Mouse (Mus musculus) lung, embryonic 16.5 days (tissue): ENCODE data around the gene Slc22a22. TPM values are rescaled to one million over a fixed set of nuclear protein-coding genes. Genes with fewer than 3 reads are reported as not detected.

Experiments used
- ATAC-seq: fragments of 200-750 bp; cut with Nextera tagmentation; 2 replicates; pipeline ENCODE4 v1.8.0; 2017; ENCODE audit warnings: low read depth, mild to moderate bottlenecking, moderate library complexity
- H3K27ac ChIP-seq: fragments of 300-500 bp; sonication (generic); 2 replicates; pipeline ENCODE4 v1.5.1; 2014; ENCODE audit warnings: mild to moderate bottlenecking, control low read depth, low read length
- H3K27me3 ChIP-seq: fragments of 300-500 bp; sonication (generic); 2 replicates; pipeline ENCODE4 v1.6.1; 2014; ENCODE audit warnings: low read depth, low read length, mixed read lengths; ENCODE audit not compliant: control insufficient read depth, insufficient read depth
- H3K36me3 ChIP-seq: fragments of 300-500 bp; sonication (generic); 2 replicates; pipeline ENCODE4 v1.6.1; 2014; ENCODE audit warnings: low read length; ENCODE audit not compliant: control insufficient read depth, insufficient read depth
- H3K4me1 ChIP-seq: fragments of 300-500 bp; sonication (generic); replicated peaks from 2 replicates; pipeline ENCODE4 v1.6.1; 2014; ENCODE audit warnings: low read length, mixed read lengths; ENCODE audit not compliant: control insufficient read depth, insufficient read depth
- H3K4me2 ChIP-seq: fragments of 300-500 bp; sonication (generic); 2 replicates; pipeline ENCODE4 v1.6.1; 2014; ENCODE audit warnings: low read depth, low read length, control low read depth
- H3K4me3 ChIP-seq: fragments of 300-500 bp; sonication (generic); 2 replicates; pipeline ENCODE4 v1.5.1; 2014; ENCODE audit warnings: mild to moderate bottlenecking, low read length, control low read depth
- H3K9ac ChIP-seq: fragments of 300-500 bp; sonication (generic); 2 replicates; pipeline ENCODE4 v1.6.1; 2014; ENCODE audit warnings: low read length, control low read depth
- H3K9me3 ChIP-seq: fragments of 300-500 bp; sonication (generic); 2 replicates; pipeline ENCODE4 v1.6.1; 2016; ENCODE audit warnings: low read length; ENCODE audit not compliant: control insufficient read depth
- WGBS: fragments of 180-500 bp; shearing (Covaris S2); extraction: QIAGEN DNeasy Blood & Tissue Kit; methylation state at CpG from one replicate; pipeline ENCODE4 v1.1.7; 2014; 5-methylcytosine and 5-hydroxymethylcytosine counted together
- polyA plus RNA-seq: library from polyadenylated mRNA; unstranded; fragments of >200 nt; fragmentation: Nextera tagmentation; extraction: Ambion mirVana; gene quantifications from 2 replicates; pipeline ENCODE4 v1.2.1, GENCODE M21; 2015

The Slc22a22 gene
- polyA plus RNA-seq, 1 experiment from 2014 or later: not detected

DNA sequence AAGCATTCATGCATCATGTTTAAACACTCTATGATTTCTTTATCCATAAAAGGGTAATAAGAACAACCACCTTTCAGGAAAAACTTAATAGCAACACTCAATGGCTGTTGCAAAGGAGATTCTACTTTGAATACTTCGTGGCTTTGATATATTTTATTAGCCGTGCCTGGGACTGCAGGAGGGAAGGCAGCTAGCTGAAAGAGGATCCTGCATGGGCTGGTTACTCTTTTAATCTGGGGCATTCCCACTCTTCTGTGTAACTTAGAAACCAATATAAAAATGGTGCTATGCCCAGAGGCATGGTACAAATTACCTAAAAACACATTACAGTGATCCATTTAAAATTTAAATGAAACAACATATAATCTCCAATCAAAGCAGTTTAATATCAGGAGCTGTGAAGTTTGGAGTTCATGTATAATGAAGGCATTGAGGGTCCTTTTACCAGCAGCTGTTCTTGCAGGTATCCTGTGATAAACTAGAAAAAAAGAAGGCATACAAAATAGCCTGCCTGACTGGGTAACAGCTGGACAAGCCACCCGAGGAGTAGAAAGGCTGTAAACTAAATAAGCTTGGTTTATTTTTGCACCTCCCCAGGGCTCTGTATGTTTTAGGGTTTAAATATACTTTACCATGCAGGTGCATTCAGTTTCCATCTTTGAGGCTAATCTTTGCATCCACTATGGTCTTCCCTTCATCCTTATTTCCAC, 78.8 kb downstream of the Slc22a22 start:
- H3K36me3 ChIP-seq: no peaks in the 10 kb centered on the region
- H3K4me2 ChIP-seq: no peak overlapping the region
- no peak overlapping the region for H3K27ac ChIP-seq
- H3K4me1 ChIP-seq: no peaks in the 10 kb centered on the region
- WGBS: 62% methylated on average over 3 of the region's 3 CpGs
- ATAC-seq: no peak
- H3K9ac ChIP-seq: no peak overlapping the region
- no peaks in the 10 kb centered on the region for H3K9me3 ChIP-seq
- no peak overlapping the region for H3K4me3 ChIP-seq
- H3K27me3 ChIP-seq: no peaks in the 10 kb centered on the region

DNA sequence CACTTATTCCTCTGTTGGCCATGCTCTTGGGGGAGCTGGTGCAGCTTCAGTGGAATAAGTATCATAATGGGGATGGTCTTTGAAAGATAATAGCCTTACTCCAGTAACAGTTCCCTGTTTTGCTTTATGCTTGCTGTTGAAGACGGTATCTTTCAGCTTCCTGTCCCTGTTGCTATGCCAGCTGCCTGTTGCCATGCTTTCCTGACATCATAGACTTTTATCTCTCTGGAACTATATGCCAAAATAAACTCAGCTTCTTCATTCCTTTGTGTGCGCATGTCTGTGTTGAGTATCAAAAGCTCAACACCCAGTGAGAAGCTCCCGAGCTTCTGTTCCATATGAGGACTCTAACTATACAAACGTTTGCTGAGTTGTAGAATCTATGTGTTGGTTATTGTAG, 83.4 kb downstream of the Slc22a22 start:
- WGBS: 55% methylated on average over 4 of the region's 4 CpGs
- Histone ChIP-seq H3K4me1 (no peaks in the 10 kb centered on the region), H3K27me3 (no peaks in the 10 kb centered on the region), H3K4me2 (no peak overlapping the region), H3K4me3 (no peak overlapping the region), H3K9me3 (no peaks in the 10 kb centered on the region), H3K9ac (no peak overlapping the region), H3K27ac (no peak overlapping the region), H3K36me3 (no peaks in the 10 kb centered on the region)
- no peak for ATAC-seq

DNA sequence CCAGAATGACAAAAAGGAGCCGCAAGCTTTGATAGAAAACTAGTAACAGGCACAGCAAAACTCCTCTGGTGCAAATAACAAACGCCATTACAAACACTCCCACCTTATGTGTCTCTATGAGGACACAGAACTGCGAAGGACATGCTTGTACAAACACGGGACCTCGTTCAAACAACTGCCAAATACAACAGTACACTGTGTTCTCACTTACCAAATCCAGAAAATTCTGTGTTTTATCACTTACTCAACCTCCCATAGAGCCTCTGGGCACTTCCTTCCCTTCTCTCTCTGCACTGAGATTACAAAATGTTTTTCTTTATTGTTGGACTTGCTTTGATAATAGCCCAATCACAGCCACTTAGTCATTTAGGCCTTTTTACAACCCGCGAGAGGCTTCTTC, 97.0 kb downstream of the Slc22a22 start:
- H3K27me3 ChIP-seq: no peaks in the 10 kb centered on the region
- no peaks in the 10 kb centered on the region for H3K4me1 ChIP-seq
- H3K27ac ChIP-seq: no peak overlapping the region
- H3K9ac ChIP-seq: no peak overlapping the region
- no peaks in the 10 kb centered on the region for H3K36me3 ChIP-seq
- H3K4me3 ChIP-seq: no peak overlapping the region
- H3K9me3 ChIP-seq: no peaks in the 10 kb centered on the region
- WGBS: 60% methylated on average over 7 of the region's 7 CpGs
- H3K4me2 ChIP-seq: no peak overlapping the region
- no peak for ATAC-seq

DNA sequence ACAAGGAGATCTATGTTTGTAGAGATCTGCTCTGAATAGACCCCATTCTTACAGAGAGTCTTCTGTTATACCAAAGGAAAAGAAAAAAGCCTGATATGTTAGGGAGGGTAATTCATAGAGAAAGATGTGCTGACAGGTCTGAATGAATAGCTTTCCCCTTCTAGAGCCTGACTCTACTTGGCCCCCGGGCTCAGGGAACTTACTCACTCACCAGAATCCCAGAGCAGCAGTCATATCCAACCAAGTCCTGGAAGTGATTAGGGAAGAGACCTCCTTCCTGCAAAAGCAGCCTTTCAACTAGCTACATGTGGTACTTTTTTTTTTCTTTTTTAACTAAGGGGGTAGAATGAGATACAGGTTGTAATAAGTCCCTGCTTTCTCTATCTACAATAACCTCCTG, 111.0 kb downstream of the Slc22a22 start:
- no peaks in the 10 kb centered on the region for H3K9me3 ChIP-seq
- no peaks in the 10 kb centered on the region for H3K4me1 ChIP-seq
- WGBS: 53% methylated on average over 1 of the region's 1 CpGs
- no peak overlapping the region for H3K4me2 ChIP-seq
- H3K4me3 ChIP-seq: no peak overlapping the region
- no peaks in the 10 kb centered on the region for H3K27me3 ChIP-seq
- H3K36me3 ChIP-seq: no peaks in the 10 kb centered on the region
- no peak overlapping the region for H3K9ac ChIP-seq
- no peak for ATAC-seq
- H3K27ac ChIP-seq: no peak overlapping the region

DNA sequence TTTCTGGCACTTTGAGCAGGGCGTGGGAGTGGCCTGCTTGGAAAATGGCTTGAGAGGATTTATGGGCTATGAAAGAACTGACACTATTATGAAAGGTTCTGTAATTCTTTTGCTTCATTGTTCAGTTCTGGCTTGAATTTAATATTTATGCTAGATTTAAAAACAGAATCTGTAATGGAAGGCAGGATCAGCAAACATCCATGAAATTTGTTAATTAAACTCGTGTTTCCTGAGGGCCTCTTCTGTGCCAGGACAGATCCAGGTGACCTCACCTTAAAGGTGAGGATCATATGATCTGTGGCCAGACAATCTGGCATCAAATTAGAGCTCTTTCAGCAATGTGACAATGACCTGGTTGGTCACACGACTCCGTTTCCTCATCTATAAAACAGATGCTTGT, 122.1 kb downstream of the Slc22a22 start:
- no peak for ATAC-seq
- Histone ChIP-seq H3K9ac (no peak overlapping the region), H3K27me3 (no peaks in the 10 kb centered on the region), H3K36me3 (no peaks in the 10 kb centered on the region), H3K4me3 (no peak overlapping the region), H3K4me1 (no peaks in the 10 kb centered on the region), H3K27ac (no peak overlapping the region), H3K4me2 (no peak overlapping the region), H3K9me3 (no peaks in the 10 kb centered on the region)
- WGBS: 56% methylated on average over 4 of the region's 4 CpGs

DNA sequence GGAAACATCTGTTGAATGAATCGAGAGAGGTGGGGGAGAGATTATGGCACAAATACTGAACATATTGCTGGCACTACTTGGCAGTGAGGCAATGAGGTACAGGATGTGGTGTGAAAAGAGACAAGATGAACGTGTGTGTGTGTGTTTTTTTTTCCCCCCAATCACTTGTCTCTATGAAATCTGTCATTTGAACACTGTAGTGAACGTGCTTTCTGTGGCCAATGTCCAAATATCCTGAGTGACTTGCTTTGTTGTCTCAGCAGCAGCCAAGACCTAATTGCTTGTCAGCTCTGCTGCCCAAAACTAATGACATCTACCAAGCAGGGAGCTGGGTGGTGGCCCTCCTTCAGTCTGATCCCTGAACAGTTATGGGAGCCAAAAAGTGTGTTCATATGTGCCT, 136.9 kb downstream of the Slc22a22 start:
- H3K27me3 ChIP-seq: no peaks in the 10 kb centered on the region
- H3K9ac ChIP-seq: no peak overlapping the region
- no peak overlapping the region for H3K4me3 ChIP-seq
- no peak for ATAC-seq
- H3K27ac ChIP-seq: no peak overlapping the region
- no peaks in the 10 kb centered on the region for H3K36me3 ChIP-seq
- H3K4me2 ChIP-seq: no peak overlapping the region
- WGBS: 38% methylated on average over 3 of the region's 3 CpGs
- H3K4me1 ChIP-seq: no peaks in the 10 kb centered on the region
- H3K9me3 ChIP-seq: no peaks in the 10 kb centered on the region

DNA sequence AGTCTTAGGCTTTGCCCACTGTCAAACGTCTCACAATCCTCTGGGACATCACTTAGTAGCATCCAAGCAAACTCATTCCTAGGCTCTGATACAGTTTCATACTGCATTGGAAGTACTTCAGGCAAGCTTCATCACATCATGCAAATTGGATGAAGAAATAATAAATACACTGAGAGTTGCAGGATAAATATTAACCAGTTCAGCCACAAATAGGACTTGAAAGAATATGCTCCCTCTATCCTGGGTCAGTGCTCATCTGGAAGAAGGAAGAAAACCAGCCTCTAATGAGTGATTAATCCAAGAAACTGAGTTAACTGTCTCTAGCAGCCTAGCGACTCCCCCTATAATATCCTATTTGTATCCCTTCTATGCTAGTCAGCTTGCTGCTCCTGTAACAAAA, 146.1 kb downstream of the Slc22a22 start:
- H3K27me3 ChIP-seq: no peaks in the 10 kb centered on the region
- no peaks in the 10 kb centered on the region for H3K4me1 ChIP-seq
- 80% methylated on average over 2 of the region's 2 CpGs for WGBS
- no peak overlapping the region for H3K9ac ChIP-seq
- H3K36me3 ChIP-seq: no peaks in the 10 kb centered on the region
- H3K27ac ChIP-seq: no peak overlapping the region
- no peak for ATAC-seq
- H3K4me2 ChIP-seq: no peak overlapping the region
- H3K9me3 ChIP-seq: no peaks in the 10 kb centered on the region
- no peak overlapping the region for H3K4me3 ChIP-seq

DNA sequence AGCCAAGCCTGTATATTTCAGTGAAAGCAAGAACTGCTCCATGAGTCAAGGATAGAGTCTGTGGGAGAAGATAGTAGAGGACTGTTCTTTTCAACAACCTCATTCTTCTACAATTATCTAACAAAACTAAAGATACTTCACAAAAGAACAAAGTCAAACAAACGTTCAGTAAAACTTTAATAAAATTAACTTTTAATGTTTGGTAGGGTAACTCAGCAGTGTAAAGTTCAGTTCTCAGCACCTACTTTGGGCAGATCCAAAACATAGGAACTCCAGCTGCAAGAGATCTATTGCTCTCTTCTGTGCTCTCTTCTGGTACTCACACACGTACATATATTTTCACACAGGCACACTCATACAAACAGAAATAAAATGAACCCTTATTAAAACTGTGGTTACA, 159.4 kb downstream of the Slc22a22 start:
- no peak overlapping the region for H3K27ac ChIP-seq
- no peaks in the 10 kb centered on the region for H3K27me3 ChIP-seq
- H3K36me3 ChIP-seq: no peaks in the 10 kb centered on the region
- H3K4me3 ChIP-seq: no peak overlapping the region
- H3K4me2 ChIP-seq: no peak overlapping the region
- no peaks in the 10 kb centered on the region for H3K4me1 ChIP-seq
- 66% methylated on average over 2 of the region's 2 CpGs for WGBS
- ATAC-seq: no peak
- H3K9me3 ChIP-seq: no peaks in the 10 kb centered on the region
- H3K9ac ChIP-seq: no peak overlapping the region

DNA sequence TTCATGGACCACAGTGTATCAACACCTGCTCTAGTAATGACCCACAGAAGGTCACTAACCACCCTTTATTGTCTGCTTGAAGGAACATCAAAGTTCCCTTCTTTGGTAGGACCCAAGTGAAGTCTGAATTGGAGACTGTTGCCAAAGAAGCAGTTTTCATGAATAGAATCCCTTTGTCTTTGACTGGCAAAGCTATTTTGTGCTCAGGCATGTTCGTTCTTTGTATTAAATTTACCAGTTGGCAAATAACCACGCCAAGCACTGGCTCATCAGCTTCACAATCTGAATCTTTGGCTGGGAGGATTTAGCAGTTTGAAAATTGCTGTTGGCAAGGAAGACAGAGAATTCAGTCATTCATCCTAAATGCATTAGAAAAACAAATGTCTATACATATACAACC, 160.9 kb downstream of the Slc22a22 start:
- Histone ChIP-seq H3K27ac (no peak overlapping the region), H3K9me3 (no peaks in the 10 kb centered on the region), H3K27me3 (no peaks in the 10 kb centered on the region), H3K36me3 (no peaks in the 10 kb centered on the region), H3K9ac (no peak overlapping the region), H3K4me1 (no peaks in the 10 kb centered on the region), H3K4me2 (no peak overlapping the region), H3K4me3 (no peak overlapping the region)
- no peak for ATAC-seq
- WGBS: 86% methylated on average over 2 of the region's 2 CpGs

DNA sequence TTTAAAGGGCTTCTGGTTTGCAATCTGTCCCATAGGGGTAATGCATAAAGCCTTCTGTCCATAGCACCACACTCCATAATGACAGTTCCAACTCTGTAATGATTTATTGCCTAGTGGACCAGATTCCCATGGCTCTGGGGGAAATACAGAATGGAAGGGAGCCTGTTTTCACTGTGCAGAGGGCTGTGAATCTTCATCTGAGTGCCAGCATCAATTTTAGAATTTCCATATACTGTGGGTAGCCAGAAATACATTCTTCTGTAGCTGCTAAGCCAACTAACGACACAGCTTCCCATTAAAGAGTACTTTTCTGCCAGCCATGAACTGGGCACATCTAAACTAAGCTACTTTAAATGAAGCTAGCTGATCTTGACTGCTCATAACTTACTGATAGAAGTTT, 174.7 kb downstream of the Slc22a22 start:
- no peak overlapping the region for H3K27ac ChIP-seq
- H3K4me2 ChIP-seq: no peak overlapping the region
- no peak overlapping the region for H3K4me3 ChIP-seq
- H3K4me1 ChIP-seq: no peaks in the 10 kb centered on the region
- 66% methylated on average over 1 of the region's 1 CpGs for WGBS
- ATAC-seq: no peak
- H3K36me3 ChIP-seq: no peaks in the 10 kb centered on the region
- H3K27me3 ChIP-seq: no peaks in the 10 kb centered on the region
- no peaks in the 10 kb centered on the region for H3K9me3 ChIP-seq
- no peak overlapping the region for H3K9ac ChIP-seq
